Mouse (Mus musculus) cortical plate, adult 2 months (tissue): ENCODE data around the gene Akr1b3.

ENCODE experiments used
- CTCF ChIP-seq: fragments of 200-500 bp; IDR thresholded peaks from 2 replicates; pipeline ENCODE4 v1.5.1; 2011; ENCODE audit warnings: mild to moderate bottlenecking, control low read depth, low read length; ENCODE audit not compliant: insufficient read depth; ENCODE audit errors: extremely low read depth
- POLR2A ChIP-seq: fragments of 200-500 bp; IDR thresholded peaks from 2 replicates; pipeline ENCODE4 v1.6.1; 2011; ENCODE audit warnings: mild to moderate bottlenecking, low read length, control low read depth; ENCODE audit not compliant: insufficient read depth; ENCODE audit errors: extremely low read depth

DNA sequence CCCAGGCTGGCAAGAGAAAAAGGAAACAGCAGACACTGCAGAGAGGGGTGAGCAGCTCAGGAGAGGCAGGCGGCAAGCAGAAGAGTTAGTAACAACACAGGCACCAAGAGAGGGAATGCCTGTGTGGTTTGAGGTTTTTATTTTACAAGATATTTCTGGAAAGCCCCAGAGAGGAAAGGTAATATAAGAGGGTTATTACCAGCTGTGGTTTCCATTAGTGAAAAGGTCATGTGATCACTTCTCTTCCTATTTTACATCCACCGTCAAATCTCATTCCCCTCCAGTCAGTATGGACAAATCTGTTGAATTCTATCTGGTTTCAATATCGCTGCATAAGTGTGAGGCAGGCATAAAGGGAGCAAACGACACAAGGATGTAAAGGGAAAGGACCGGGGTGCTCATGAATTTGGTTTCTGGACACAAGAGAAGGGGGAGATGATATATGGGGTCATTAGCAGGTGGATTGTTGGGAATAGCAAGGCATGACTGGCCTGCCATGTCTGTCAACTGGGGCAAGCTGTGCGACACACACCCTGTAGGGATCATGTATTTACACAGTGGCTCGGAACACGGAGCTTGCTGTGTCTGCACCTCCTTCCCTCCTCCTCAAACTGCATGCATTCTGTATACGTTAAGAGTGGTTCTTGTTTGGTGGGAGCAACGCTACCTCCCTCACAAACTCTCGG is 24.9 kb downstream of the Akr1b3 start:
- TF ChIP-seq CTCF (no peak), POLR2A (no peak)
